Comparison of ENCODE assay signal across 8 mouse cellular contexts in genomic region chr9:116231351-116232311, GRCm38 (mm10). TPM values are rescaled to one million over a fixed set of nuclear protein-coding genes. Genes with fewer than 3 reads are reported as not detected.
DNase-seq lines count a peak whose midpoint lies in the region; ATAC-seq and TF ChIP-seq lines count a peak whose summit lies in the region.

No protein-coding gene starts in this region.

- no peaks in the 10 kb centered on the region for H3K9me3 ChIP-seq in forebrain, embryonic 15.5 days
- no peaks in the 10 kb centered on the region for H3K9me3 ChIP-seq in forebrain, postnatal 0 days (ENCODE audit: low read length)
- no peaks in the 10 kb centered on the region for H3K9me3 ChIP-seq in neural tube, embryonic 13.5 days
- H3K9me3 ChIP-seq in neural tube, embryonic 15.5 days (replicated peaks): no peaks in the 10 kb centered on the region
- no peaks in the 10 kb centered on the region for H3K9me3 ChIP-seq in lung, embryonic 14.5 days (ENCODE audit: low read depth, low read length)

- peak overlapping the region; percentile 45; the same call in 1 of the 2 replicates for H3K27ac ChIP-seq in forebrain, embryonic 15.5 days (replicated peaks)
- H3K27ac ChIP-seq in forebrain, postnatal 0 days (ENCODE audit: low read depth, low read length): no peak overlapping the region
- 0 out of 2 replicates have a peak overlapping the region, but pooled peaks have one; percentile 6 for H3K27ac ChIP-seq in neural tube, embryonic 13.5 days (replicated peaks)
- H3K27ac ChIP-seq in neural tube, embryonic 15.5 days (replicated peaks): no peak overlapping the region; the same call in none of the 2 replicates
- H3K27ac ChIP-seq in lung, embryonic 14.5 days (ENCODE audit: low read depth): peak overlapping the region; percentile 74

- no peaks in the 10 kb centered on the region for H3K36me3 ChIP-seq in forebrain, embryonic 15.5 days
- no peaks in the 10 kb centered on the region for H3K36me3 ChIP-seq in forebrain, postnatal 0 days (ENCODE audit: insufficient read depth)
- no peaks in the 10 kb centered on the region for H3K36me3 ChIP-seq in neural tube, embryonic 13.5 days
- no peaks in the 10 kb centered on the region for H3K36me3 ChIP-seq in neural tube, embryonic 15.5 days
- H3K36me3 ChIP-seq in lung, embryonic 14.5 days (ENCODE audit: insufficient read depth): no peaks in the 10 kb centered on the region

- 0 out of 2 replicates have a peak, but pooled peaks have one; percentile 8 for ATAC-seq in forebrain, embryonic 15.5 days (replicated peaks)
- no peak for ATAC-seq in forebrain, postnatal 0 days
- ATAC-seq in neural tube, embryonic 13.5 days (ENCODE audit: low read depth): no peak
- no peak for ATAC-seq in neural tube, embryonic 15.5 days (ENCODE audit: low FRiP score)
- ATAC-seq in lung, embryonic 14.5 days (ENCODE audit: insufficient read depth): peak; percentile 62

- no peak overlapping the region for H3K9ac ChIP-seq in forebrain, embryonic 15.5 days (replicated peaks)
- no peak overlapping the region for H3K9ac ChIP-seq in forebrain, postnatal 0 days
- no peak overlapping the region for H3K9ac ChIP-seq in neural tube, embryonic 13.5 days
- no peak overlapping the region for H3K9ac ChIP-seq in neural tube, embryonic 15.5 days (replicated peaks)
- H3K9ac ChIP-seq in lung, embryonic 14.5 days: no peak overlapping the region

- no peaks in the 10 kb centered on the region for H3K27me3 ChIP-seq in forebrain, embryonic 15.5 days
- no peaks in the 10 kb centered on the region for H3K27me3 ChIP-seq in forebrain, postnatal 0 days (ENCODE audit: insufficient read depth, low read length)
- H3K27me3 ChIP-seq in neural tube, embryonic 13.5 days: no peaks in the 10 kb centered on the region
- no peaks in the 10 kb centered on the region for H3K27me3 ChIP-seq in neural tube, embryonic 15.5 days (replicated peaks)
- H3K27me3 ChIP-seq in lung, embryonic 14.5 days (ENCODE audit: insufficient read depth, low read length): no peaks in the 10 kb centered on the region

- DNase-seq in forebrain, postnatal 0 days: no peak
- DNase-seq in lung, embryonic 14.5 days: peak; percentile 79
- no peak for DNase-seq in urinary bladder, adult 2 months (ENCODE audit: low spot score)
- DNase-seq in cerebellum, postnatal 4 days (ENCODE audit: low spot score in 2 of 2): no peak
- DNase-seq in layer of hippocampus, adult 11-12 months (ENCODE audit: low spot score): no peak

- WGBS in forebrain, embryonic 15.5 days: 74% methylated on average over 16 of the region's 16 CpGs
- 66% methylated on average over 16 of the region's 16 CpGs for WGBS in forebrain, postnatal 0 days
- 84% methylated on average over 16 of the region's 16 CpGs for WGBS in neural tube, embryonic 13.5 days
- WGBS in neural tube, embryonic 15.5 days: 86% methylated on average over 16 of the region's 16 CpGs
- WGBS in lung, embryonic 14.5 days: 59% methylated on average over 16 of the region's 16 CpGs

- peaks cover 11% of the 10 kb centered on the region for H3K4me1 ChIP-seq in forebrain, embryonic 15.5 days
- H3K4me1 ChIP-seq in forebrain, postnatal 0 days (ENCODE audit: insufficient read depth): no peaks in the 10 kb centered on the region
- peaks cover 25% of the 10 kb centered on the region for H3K4me1 ChIP-seq in neural tube, embryonic 13.5 days (replicated peaks)
- H3K4me1 ChIP-seq in neural tube, embryonic 15.5 days: peaks cover 21% of the 10 kb centered on the region
- peaks cover 16% of the 10 kb centered on the region for H3K4me1 ChIP-seq in lung, embryonic 14.5 days (ENCODE audit: insufficient read depth)

- no peak overlapping the region for H3K4me3 ChIP-seq in forebrain, embryonic 15.5 days
- H3K4me3 ChIP-seq in forebrain, postnatal 0 days (ENCODE audit: low read depth, low read length): no peak overlapping the region
- H3K4me3 ChIP-seq in neural tube, embryonic 13.5 days: no peak overlapping the region
- H3K4me3 ChIP-seq in neural tube, embryonic 15.5 days (replicated peaks): no peak overlapping the region
- no peak overlapping the region for H3K4me3 ChIP-seq in lung, embryonic 14.5 days (ENCODE audit: low read depth, low read length)

- TF ChIP-seq CTCF in forebrain, postnatal 0 days (IDR thresholded peaks at IDR 0.05; ENCODE audit: low read depth): no peak
- no peak for TF ChIP-seq CTCF in lung, embryonic 14.5 days (IDR thresholded peaks at IDR 0.05; ENCODE audit: low read depth)

- H3K4me2 ChIP-seq in forebrain, embryonic 15.5 days (replicated peaks): no peak overlapping the region
- no peak overlapping the region for H3K4me2 ChIP-seq in forebrain, postnatal 0 days (ENCODE audit: low read depth)
- H3K4me2 ChIP-seq in neural tube, embryonic 13.5 days: no peak overlapping the region
- H3K4me2 ChIP-seq in neural tube, embryonic 15.5 days: no peak overlapping the region
- no peak overlapping the region for H3K4me2 ChIP-seq in lung, embryonic 14.5 days

RNA-seq across cellular contexts. Expression of gene Tgfbr2, which starts 56.5 kb away (rescaled TPM):
- 6.0 and 6.1 TPM in 2 replicates for polyA plus RNA-seq in forebrain, embryonic 15.5 days (2015; fragmentation: Nextera tagmentation; extraction: Ambion mirVana)
- 13.9 and 20.8 TPM in 2 replicates for total RNA-seq in forebrain, postnatal 0 days (2014; rRNA removed)
- 6.3 and 6.5 TPM in 2 replicates for polyA plus RNA-seq in forebrain, postnatal 0 days (2015; fragmentation: Nextera tagmentation; extraction: Ambion mirVana)
- 10.3 and 11.5 TPM in 2 replicates for polyA plus RNA-seq in neural tube, embryonic 13.5 days (2015; fragmentation: Nextera tagmentation; extraction: Ambion mirVana)
- 7.2 and 13.3 TPM in 2 replicates for polyA plus RNA-seq in neural tube, embryonic 15.5 days (2015; fragmentation: Nextera tagmentation; extraction: Ambion mirVana)
- polyA plus RNA-seq in lung, embryonic 14.5 days (2014; fragmentation: Nextera tagmentation; extraction: Ambion mirVana): 51.3 and 52.3 TPM in 2 replicates
- 82.9 and 89.8 TPM in 2 replicates for polyA plus RNA-seq in urinary bladder, adult 2 months (2012; rRNA removed)

Comparison
In these comparisons a context has a peak if more than half of its experiments do, and no peak if none do; other contexts are left out.
1. ATAC-seq: peak in forebrain, embryonic 15.5 days (single experiment) and lung, embryonic 14.5 days (single experiment); none in forebrain, postnatal 0 days (single experiment), neural tube, embryonic 13.5 days (single experiment) and neural tube, embryonic 15.5 days (single experiment).
2. H3K27ac ChIP-seq: peak in forebrain, embryonic 15.5 days (single experiment), neural tube, embryonic 13.5 days (single experiment) and lung, embryonic 14.5 days (single experiment); none in forebrain, postnatal 0 days (single experiment) and neural tube, embryonic 15.5 days (single experiment).